Mouse (Mus musculus) myocyte (in vitro differentiated cells): Measurements from ENCODE around the gene Rab20. TPM values are rescaled to one million over a fixed set of nuclear protein-coding genes. Genes with fewer than 3 reads are reported as not detected.

Experiments used
- H3K27me3 ChIP-seq: one replicate; pipeline ENCODE4 v1.6.1; 2011; ENCODE audit not compliant: control insufficient read depth, insufficient read depth, insufficient read length
- H3K36me3 ChIP-seq: one replicate; pipeline ENCODE4 v1.6.1; 2011; ENCODE audit not compliant: control insufficient read depth, insufficient read depth
- H3K4me2 ChIP-seq: one replicate; pipeline ENCODE4 v1.6.1; 2011; ENCODE audit warnings: low read depth, control low read depth
- H3K4me3 ChIP-seq: one replicate; pipeline ENCODE4 v1.5.1; 2011; ENCODE audit warnings: mild to moderate bottlenecking, control low read depth, moderate library complexity
- H3K79me2 ChIP-seq: one replicate; pipeline ENCODE4 v1.6.1; 2011; ENCODE audit not compliant: control insufficient read depth, insufficient read depth
- H3ac ChIP-seq: one replicate; pipeline ENCODE4 v1.6.1; 2011; ENCODE audit not compliant: control insufficient read depth, insufficient read length
- CEBPB ChIP-seq: IDR thresholded peaks from 2 replicates; pipeline ENCODE4 v1.6.1; 2011; ENCODE audit warnings: mild to moderate bottlenecking, moderate library complexity; ENCODE audit not compliant: poor library complexity, insufficient read depth, severe bottlenecking
- E2F4 ChIP-seq: IDR thresholded peaks from one replicate; pipeline ENCODE4 v1.6.1; 2011; ENCODE audit warnings: mild to moderate bottlenecking, control low read depth, moderate library complexity; ENCODE audit not compliant: insufficient read depth
- MAX ChIP-seq: IDR thresholded peaks from one replicate; pipeline ENCODE4 v1.6.1; 2011; ENCODE audit warnings: low read depth, mild to moderate bottlenecking, control low read depth
- MYOD1 ChIP-seq, 3 experiments: IDR thresholded peaks; one replicate each; pipeline ENCODE4 v1.6.1; 2011; ENCODE audit warnings: control low read depth in 2 of 3, low read depth in 2 of 3, mild to moderate bottlenecking in 2 of 3, moderate library complexity in 1 of 3; ENCODE audit not compliant: insufficient read length in 2 of 3, control insufficient read depth in 1 of 3
- MYOG ChIP-seq, 3 experiments: IDR thresholded peaks; one replicate each; pipeline ENCODE4 v1.6.1; 2011; ENCODE audit warnings: control low read depth in 2 of 3, low read depth in 2 of 3, mild to moderate bottlenecking in 2 of 3; ENCODE audit not compliant: insufficient read length in 2 of 3, control insufficient read depth in 1 of 3, insufficient read depth in 1 of 3
- POLR2A ChIP-seq: IDR thresholded peaks from one replicate; pipeline ENCODE4 v1.6.1; 2011; ENCODE audit warnings: low read depth, mild to moderate bottlenecking, control low read depth, moderate library complexity; ENCODE audit not compliant: insufficient read length
- POLR2AphosphoS2 ChIP-seq: IDR thresholded peaks from one replicate; pipeline ENCODE4 v1.6.1; 2011; ENCODE audit warnings: low read depth, control low read depth; ENCODE audit not compliant: insufficient read length
- REST ChIP-seq: IDR thresholded peaks from one replicate; pipeline ENCODE4 v1.6.1; 2011; ENCODE audit warnings: mild to moderate bottlenecking, control low read depth, moderate library complexity; ENCODE audit not compliant: insufficient read depth, insufficient read length
- SRF ChIP-seq: IDR thresholded peaks from one replicate; pipeline ENCODE4 v1.6.1; 2011; ENCODE audit warnings: low read depth; ENCODE audit not compliant: control insufficient read depth, insufficient read length
- TCF12 ChIP-seq: IDR thresholded peaks from one replicate; pipeline ENCODE4 v1.6.1; 2011; ENCODE audit warnings: mild to moderate bottlenecking, control low read depth; ENCODE audit not compliant: poor library complexity, insufficient read depth, severe bottlenecking
- TCF3 ChIP-seq: IDR thresholded peaks from one replicate; pipeline ENCODE4 v1.6.1; 2011; ENCODE audit warnings: low read depth, control low read depth; ENCODE audit not compliant: insufficient read length
- USF1 ChIP-seq: IDR thresholded peaks from one replicate; pipeline ENCODE4 v1.6.1; 2011; ENCODE audit warnings: low read depth, mild to moderate bottlenecking, control low read depth, moderate library complexity
- polyA plus RNA-seq: library from polyadenylated mRNA; unstranded; fragments of >200 nt; fragmentation: generic; extraction: Trizol; gene quantifications from one replicate; pipeline ENCODE4 v1.2.1, GENCODE M21; 2012; ENCODE audit warnings: missing spikeins

Gene Rab20
- polyA plus RNA-seq, 1 experiment: 1.2 TPM

DNA sequence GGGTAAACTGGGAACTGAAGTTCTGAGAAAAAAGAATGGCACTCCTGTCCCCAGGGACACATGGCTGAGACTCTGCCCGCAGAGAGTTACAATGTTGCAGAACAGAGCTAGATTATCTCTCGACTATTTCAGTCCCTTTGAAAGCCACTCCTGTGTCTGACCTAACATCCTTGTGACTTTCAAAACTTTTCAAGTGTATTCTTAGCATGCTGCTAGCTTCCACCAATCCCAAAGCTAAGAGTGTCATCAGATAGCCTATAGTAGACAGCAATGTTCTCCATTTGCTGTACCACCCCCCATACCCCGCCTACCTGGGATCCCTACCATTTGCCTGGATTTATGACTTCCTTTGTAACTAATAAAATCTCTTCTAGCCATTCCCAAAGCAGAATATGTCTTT, 4.0 kb upstream of the Rab20 start:
- peaks cover 6% of the 10 kb centered on the region for H3K27me3 ChIP-seq
- H3ac ChIP-seq: no peak overlapping the region
- no peak overlapping the region for H3K4me3 ChIP-seq
- H3K4me2 ChIP-seq: no peak overlapping the region
- TF ChIP-seq TCF12 (no peak), CEBPB (no peak), TCF3 (no peak), POLR2AphosphoS2 (no peak), MYOD1 (IDR thresholded peaks at IDR 0.05; ENCODE audit: control insufficient read depth in 1 of 3, insufficient read length in 2 of 3, low read depth in 2 of 3) (no peak), REST (no peak), SRF (no peak), POLR2A (no peak), USF1 (no peak), E2F4 (no peak), MAX (no peak), MYOG (IDR thresholded peaks at IDR 0.05; ENCODE audit: control insufficient read depth in 1 of 3, insufficient read depth in 1 of 3, insufficient read length in 2 of 3, low read depth in 2 of 3) (no peak)
- no peaks in the 10 kb centered on the region for H3K79me2 ChIP-seq
- no peaks in the 10 kb centered on the region for H3K36me3 ChIP-seq

DNA sequence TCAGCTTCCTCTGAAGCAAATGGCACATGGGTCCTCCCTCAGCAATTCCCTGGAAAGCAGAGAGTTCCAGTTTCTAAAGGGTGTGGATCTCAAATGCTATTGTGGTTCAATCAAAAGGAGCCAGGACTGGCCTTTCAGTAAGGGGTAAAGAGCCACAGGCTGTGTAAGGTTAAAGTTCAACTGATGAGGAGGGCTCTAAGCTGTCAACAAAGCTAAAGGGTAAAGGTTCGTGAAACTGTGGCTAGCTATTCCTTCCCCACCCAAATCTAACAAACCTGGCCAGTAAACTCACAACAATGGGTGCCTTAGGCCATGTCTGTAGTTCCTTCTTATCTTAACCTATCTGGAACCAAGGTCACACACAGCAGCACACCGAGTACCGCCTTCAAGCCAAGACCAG, 3.4 kb upstream of the Rab20 start:
- no peaks in the 10 kb centered on the region for H3K36me3 ChIP-seq
- H3K4me2 ChIP-seq: no peak overlapping the region
- H3K27me3 ChIP-seq: peaks cover 6% of the 10 kb centered on the region
- no peak overlapping the region for H3ac ChIP-seq
- no peaks in the 10 kb centered on the region for H3K79me2 ChIP-seq
- TF ChIP-seq TCF12: no peak
- no peak for TF ChIP-seq CEBPB
- TF ChIP-seq MYOG (IDR thresholded peaks at IDR 0.05; ENCODE audit: control insufficient read depth in 1 of 3, insufficient read depth in 1 of 3, insufficient read length in 2 of 3, low read depth in 2 of 3): no peak
- no peak for TF ChIP-seq USF1
- TF ChIP-seq REST: no peak
- TF ChIP-seq E2F4: no peak
- TF ChIP-seq POLR2A: no peak
- TF ChIP-seq POLR2AphosphoS2: no peak
- no peak for TF ChIP-seq MYOD1 (IDR thresholded peaks at IDR 0.05; ENCODE audit: control insufficient read depth in 1 of 3, insufficient read length in 2 of 3, low read depth in 2 of 3)
- no peak for TF ChIP-seq MAX
- TF ChIP-seq TCF3: no peak
- no peak for TF ChIP-seq SRF
- no peak overlapping the region for H3K4me3 ChIP-seq

DNA sequence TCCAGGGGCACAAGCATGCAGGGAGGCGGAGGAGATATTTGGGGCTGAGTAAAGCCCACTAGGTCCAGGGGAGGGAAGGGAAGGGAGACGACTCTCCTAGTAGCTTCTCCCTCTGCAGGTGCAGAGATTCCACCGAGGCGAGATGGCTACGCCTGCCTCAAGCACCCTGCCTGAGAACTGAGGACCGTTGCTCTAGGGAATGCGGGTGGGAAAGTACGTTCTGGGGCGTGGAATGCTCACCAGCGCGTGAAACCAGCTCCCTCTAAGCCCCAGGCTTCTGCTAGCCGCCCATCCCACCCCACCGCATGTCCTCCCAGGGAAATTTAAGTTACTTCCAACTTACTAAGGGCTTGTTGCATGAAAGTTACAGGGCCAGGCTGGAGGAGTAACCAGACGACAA, 1.1 kb upstream of the Rab20 start:
- no peak overlapping the region for H3K4me3 ChIP-seq
- H3K36me3 ChIP-seq: no peaks in the 10 kb centered on the region
- no peak for TF ChIP-seq MYOG (IDR thresholded peaks at IDR 0.05; ENCODE audit: control insufficient read depth in 1 of 3, insufficient read depth in 1 of 3, insufficient read length in 2 of 3, low read depth in 2 of 3)
- no peak for TF ChIP-seq MAX
- TF ChIP-seq E2F4: no peak
- no peak for TF ChIP-seq TCF12
- no peak for TF ChIP-seq SRF
- TF ChIP-seq TCF3: no peak
- no peak for TF ChIP-seq CEBPB
- TF ChIP-seq USF1: no peak
- no peak for TF ChIP-seq MYOD1 (IDR thresholded peaks at IDR 0.05; ENCODE audit: control insufficient read depth in 1 of 3, insufficient read length in 2 of 3, low read depth in 2 of 3)
- TF ChIP-seq POLR2AphosphoS2: no peak
- no peak for TF ChIP-seq POLR2A
- TF ChIP-seq REST: no peak
- H3K27me3 ChIP-seq: peaks cover 6% of the 10 kb centered on the region
- no peaks in the 10 kb centered on the region for H3K79me2 ChIP-seq
- no peak overlapping the region for H3K4me2 ChIP-seq
- no peak overlapping the region for H3ac ChIP-seq

DNA sequence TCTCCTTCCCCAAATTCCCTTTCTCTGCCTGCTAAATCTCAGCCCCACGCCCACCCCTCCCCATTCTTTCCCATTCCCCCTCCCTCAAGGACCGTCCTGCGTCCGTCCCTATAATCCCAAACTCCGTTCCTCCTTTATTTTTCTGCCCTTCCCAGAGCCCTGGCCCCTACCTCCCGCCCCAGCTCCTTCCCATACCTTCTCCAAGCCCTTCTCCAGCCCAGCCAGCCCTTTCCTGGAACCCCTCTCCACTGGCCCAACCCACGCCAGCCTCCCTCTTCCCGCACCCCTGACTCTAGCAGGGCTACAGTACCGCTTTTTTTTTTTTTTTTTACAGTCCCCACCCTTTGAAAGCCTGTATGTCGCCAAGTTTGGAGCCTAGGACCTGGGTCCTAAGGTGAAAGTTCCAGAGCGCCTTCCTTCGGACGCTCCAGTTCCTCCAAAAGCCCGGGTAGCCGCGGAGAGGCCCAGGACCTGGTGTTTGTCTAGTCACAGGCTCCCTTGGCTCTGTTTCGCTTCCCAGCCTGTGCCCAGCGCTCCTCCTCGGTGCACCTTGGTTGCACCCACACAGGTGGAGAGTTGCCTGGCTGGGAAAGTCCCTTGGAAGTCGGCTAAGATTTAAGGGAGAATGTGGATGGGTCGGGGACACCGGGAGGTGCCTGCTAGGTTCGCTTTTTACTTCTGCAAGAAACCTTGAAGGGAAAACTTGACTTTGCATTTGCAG, 457 bp upstream of the Rab20 start:
- Histone ChIP-seq H3K4me3 (peak overlapping the region; percentile 25), H3ac (no peak overlapping the region), H3K4me2 (no peak overlapping the region), H3K27me3 (peaks cover 6% of the 10 kb centered on the region), H3K36me3 (no peaks in the 10 kb centered on the region), H3K79me2 (no peaks in the 10 kb centered on the region)
- TF ChIP-seq E2F4 (no peak), SRF (no peak), TCF12 (no peak), USF1 (no peak), MYOG (IDR thresholded peaks at IDR 0.05; ENCODE audit: control insufficient read depth in 1 of 3, insufficient read depth in 1 of 3, insufficient read length in 2 of 3, low read depth in 2 of 3) (no peak), POLR2AphosphoS2 (no peak), REST (no peak), MAX (no peak)
